ENCODE assay signal across 25 mouse cellular contexts in the genomic region with DNA sequence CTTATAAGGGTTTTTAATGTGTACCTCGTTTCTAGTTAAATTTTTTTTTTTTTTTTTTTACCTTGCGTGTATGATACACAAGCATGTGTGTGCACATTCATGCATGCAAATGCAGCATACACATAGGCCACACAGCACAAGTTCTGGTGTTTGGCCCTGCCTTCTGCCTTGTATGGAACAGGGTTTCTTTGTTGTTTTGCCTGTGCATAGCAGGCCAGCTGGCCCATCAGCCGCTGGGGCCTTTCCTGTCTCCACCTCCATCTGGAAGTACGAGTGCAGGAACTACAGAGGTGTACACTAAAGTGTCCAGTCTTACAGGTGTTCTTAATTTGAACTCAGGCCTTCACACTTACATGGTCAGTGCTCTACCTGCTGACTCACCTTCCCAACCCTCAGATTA.
DNase-seq lines count a peak whose midpoint lies in the region; ATAC-seq and TF ChIP-seq lines count a peak whose summit lies in the region.
"Had no signal": no experiment of that assay in that cellular context is flagged by ENCODE, and none has a peak within 500 bp of the region (broad histone marks: within the 10 kb centered on the region; RNA-seq: fewer than 3 reads in every experiment).

No protein-coding gene starts in this region.

- no peak overlapping the region for H3K4me3 ChIP-seq in gastrocnemius, adult 2 months
- H3K4me3 ChIP-seq in intestine, postnatal 0 days (ENCODE audit: low read depth, low read length): no peak overlapping the region
- H3K4me3 ChIP-seq in intestine, embryonic 16.5 days (ENCODE audit: low read length): no peak overlapping the region
- H3K4me3 ChIP-seq in brown adipose tissue, adult 24 weeks (ENCODE audit: insufficient read depth, low read depth, low read length): no peak overlapping the region
- H3K4me3 ChIP-seq in limb, embryonic 11.5 days (ENCODE audit: low read depth, low read length): no peak overlapping the region
- H3K4me3 ChIP-seq: embryonic facial prominence, embryonic 13.5 days; forebrain, embryonic 10.5 days; heart, embryonic 15.5 days; limb, embryonic 15.5 days; liver, embryonic 15.5 days had no signal

- ATAC-seq in intestine, postnatal 0 days: no peak
- ATAC-seq in intestine, embryonic 16.5 days: no peak
- ATAC-seq in limb, embryonic 11.5 days (ENCODE audit: insufficient number of reproducible peaks, low FRiP score, low TSS enrichment, low read depth): no peak
- no peak for ATAC-seq in megakaryocyte progenitor cell, adult 5-6 weeks (replicated peaks; ENCODE audit: poor library complexity)
- ATAC-seq: midbrain, embryonic 16.5 days had no signal

- no peaks in the 10 kb centered on the region for H3K27me3 ChIP-seq in intestine, postnatal 0 days (replicated peaks; ENCODE audit: control insufficient read depth, insufficient read depth, low read length)
- H3K27me3 ChIP-seq in intestine, embryonic 16.5 days (replicated peaks; ENCODE audit: control insufficient read depth, insufficient read depth, low read length): no peaks in the 10 kb centered on the region
- no peaks in the 10 kb centered on the region for H3K27me3 ChIP-seq in limb, embryonic 11.5 days (ENCODE audit: control insufficient read depth, insufficient read depth, low read length)
- H3K27me3 ChIP-seq: embryonic facial prominence, embryonic 13.5 days; heart, embryonic 15.5 days; limb, embryonic 15.5 days; liver, embryonic 15.5 days had no signal

- TF ChIP-seq CTCF in gastrocnemius, adult 2 months (IDR thresholded peaks at IDR 0.05): no peak
- TF ChIP-seq CTCF in intestine, postnatal 0 days (IDR thresholded peaks at IDR 0.05; ENCODE audit: low read depth): no peak

- H3K27ac ChIP-seq in gastrocnemius, adult 2 months: peak overlapping the region; percentile 81
- H3K27ac ChIP-seq in intestine, postnatal 0 days (ENCODE audit: low read depth, low read length): no peak overlapping the region
- no peak overlapping the region for H3K27ac ChIP-seq in intestine, embryonic 16.5 days (ENCODE audit: low read length)
- peak overlapping the region; percentile 30; the same call in 1 of the 2 replicates for H3K27ac ChIP-seq in brown adipose tissue, adult 24 weeks (replicated peaks; ENCODE audit: low read depth, low read length)
- H3K27ac ChIP-seq in limb, embryonic 11.5 days (replicated peaks; ENCODE audit: low read depth, low read length): peak overlapping the region; percentile 5; the same call in 1 of the 2 replicates
- H3K27ac ChIP-seq: embryonic facial prominence, embryonic 13.5 days; forebrain, embryonic 10.5 days; heart, embryonic 15.5 days; hindbrain, embryonic 14.5 days; kidney, postnatal 0 days; liver, embryonic 15.5 days; stomach, postnatal 0 days had no signal

- H3K4me1 ChIP-seq in intestine, postnatal 0 days (replicated peaks; ENCODE audit: control insufficient read depth, insufficient read depth, low read length): peaks cover 19% of the 10 kb centered on the region
- peaks cover 19% of the 10 kb centered on the region for H3K4me1 ChIP-seq in intestine, embryonic 16.5 days (ENCODE audit: control insufficient read depth, insufficient read depth, low read length)
- peaks cover 16% of the 10 kb centered on the region for H3K4me1 ChIP-seq in brown adipose tissue, adult 24 weeks (ENCODE audit: control insufficient read depth, insufficient read depth, insufficient read length, low read length)
- H3K4me1 ChIP-seq in limb, embryonic 11.5 days (ENCODE audit: control insufficient read depth, insufficient read depth, low read length): peaks cover 7% of the 10 kb centered on the region; the same call in 1 of the 2 replicates

- DNase-seq in gastrocnemius, adult 2 months: no peak
- DNase-seq in gastrocnemius, postnatal 10 days: no peak
- DNase-seq in limb, embryonic 11.5 days (ENCODE audit: low spot score): peak; percentile 46
- DNase-seq: adrenal gland, postnatal 14 days; cerebellum, adult 18-20 months; cerebellum, postnatal 10 days; kidney, postnatal 4 days; lung, embryonic 14.5 days; lung, postnatal 14 days; right cerebral cortex, postnatal 25 days; spleen, adult 18-20 months had no signal

- no peaks in the 10 kb centered on the region for H3K9me3 ChIP-seq in intestine, postnatal 0 days (ENCODE audit: control insufficient read depth)
- H3K9me3 ChIP-seq in intestine, embryonic 16.5 days (ENCODE audit: control insufficient read depth, low read length): no peaks in the 10 kb centered on the region
- H3K9me3 ChIP-seq in limb, embryonic 11.5 days (ENCODE audit: control insufficient read depth, low read length): no peaks in the 10 kb centered on the region
- H3K9me3 ChIP-seq: embryonic facial prominence, embryonic 13.5 days; forebrain, embryonic 10.5 days; heart, embryonic 15.5 days; limb, embryonic 15.5 days; liver, embryonic 15.5 days had no signal

- 67% methylated on average over 4 of the region's 4 CpGs for WGBS in intestine, postnatal 0 days
- WGBS in intestine, embryonic 16.5 days: 74% methylated on average over 4 of the region's 4 CpGs
- 69% methylated on average over 4 of the region's 4 CpGs for WGBS in limb, embryonic 11.5 days

- H3K9ac ChIP-seq in intestine, postnatal 0 days (ENCODE audit: low read depth, low read length): no peak overlapping the region
- H3K9ac ChIP-seq in intestine, embryonic 16.5 days (ENCODE audit: low read depth, low read length): no peak overlapping the region
- H3K9ac ChIP-seq in limb, embryonic 11.5 days (ENCODE audit: low read length): no peak overlapping the region
- H3K9ac ChIP-seq: embryonic facial prominence, embryonic 13.5 days; heart, embryonic 15.5 days; hindbrain, embryonic 14.5 days; limb, embryonic 15.5 days; liver, embryonic 15.5 days; lung, embryonic 14.5 days had no signal

- intact Hi-C loops in gastrocnemius, adult 2 months (cut with DNase I): loop anchor here (2.0 kb wide), 1 partner anchor 13 kb away; no protein-coding TSS in a partner anchor

- H3K4me2 ChIP-seq in intestine, postnatal 0 days (replicated peaks; ENCODE audit: low read depth): peak overlapping the region; percentile 4; the same call in 1 of the 2 replicates
- no peak overlapping the region for H3K4me2 ChIP-seq in intestine, embryonic 16.5 days (ENCODE audit: low read depth, low read length)
- no peak overlapping the region for H3K4me2 ChIP-seq in limb, embryonic 11.5 days (ENCODE audit: low read depth, severe bottlenecking)
- H3K4me2 ChIP-seq: embryonic facial prominence, embryonic 13.5 days; heart, embryonic 15.5 days; hindbrain, embryonic 14.5 days; limb, embryonic 15.5 days; liver, embryonic 15.5 days; lung, embryonic 14.5 days; midbrain, embryonic 11.5 days had no signal

- H3K36me3 ChIP-seq in intestine, postnatal 0 days (ENCODE audit: control insufficient read depth, insufficient read depth): no peaks in the 10 kb centered on the region
- H3K36me3 ChIP-seq in intestine, embryonic 16.5 days (ENCODE audit: control insufficient read depth, insufficient read depth, low read length): peaks cover 5% of the 10 kb centered on the region; the same call in 1 of the 2 replicates
- H3K36me3 ChIP-seq in limb, embryonic 11.5 days (ENCODE audit: control insufficient read depth, insufficient read depth, low read length): no peaks in the 10 kb centered on the region
- H3K36me3 ChIP-seq: heart, embryonic 15.5 days; liver, embryonic 15.5 days had no signal

Comparison
In these comparisons a context has a peak if more than half of its experiments do, and no peak if none do; other contexts are left out.
1. H3K27ac ChIP-seq: peak in gastrocnemius, adult 2 months (single experiment), brown adipose tissue, adult 24 weeks (single experiment) and limb, embryonic 11.5 days (single experiment); none in intestine, postnatal 0 days (single experiment) and intestine, embryonic 16.5 days (single experiment).